Mouse (Mus musculus): ENCODE measurements around the gene Cdcp2.
A peak's percentile ranks its signal among the peaks of the same experiment; 100 is the strongest.

Gene Cdcp2

GRCm38 (mm10) chr4:107096841-107097373, at the start of gene Cdcp2:
Cdcp2 (plus strand) TSS chr4:107096891.
- DNase-seq (ENCODE audit: low read depth) = no peak

GRCm38 (mm10) chr4:107047806-107048205, 48.9 kb upstream of the Cdcp2 start:
- DNase-seq (ENCODE audit: low read depth) = peak; percentile 29

- DNase-seq (ENCODE audit: low read depth) = no peak
Measured at GRCm38 (mm10) chr4:107048568-107049162, 48.0 kb upstream of the Cdcp2 start.

GRCm38 (mm10) chr4:107051889-107052288, 44.8 kb upstream of the Cdcp2 start:
- DNase-seq (ENCODE audit: low read depth) = no peak

GRCm38 (mm10) chr4:107052962-107053553, 43.6 kb upstream of the Cdcp2 start:
- DNase-seq (ENCODE audit: low read depth) = peak; percentile 30

GRCm38 (mm10) chr4:107056088-107056487, 40.6 kb upstream of the Cdcp2 start:
- no peak for DNase-seq (ENCODE audit: low read depth)

- no peak for DNase-seq (ENCODE audit: low read depth)
Measured at GRCm38 (mm10) chr4:107058346-107058745, 38.3 kb upstream of the Cdcp2 start.

GRCm38 (mm10) chr4:107058781-107059180, 37.9 kb upstream of the Cdcp2 start:
- DNase-seq (ENCODE audit: low read depth) = no peak

- DNase-seq (ENCODE audit: low read depth) = no peak
Measured at GRCm38 (mm10) chr4:107061560-107061959, 35.1 kb upstream of the Cdcp2 start.

- DNase-seq (ENCODE audit: low read depth) = no peak
Measured at GRCm38 (mm10) chr4:107063214-107063613, 33.5 kb upstream of the Cdcp2 start.

GRCm38 (mm10) chr4:107064394-107065098, 32.1 kb upstream of the Cdcp2 start:
- DNase-seq (ENCODE audit: low read depth) = no peak

- peak; percentile 98 for DNase-seq (ENCODE audit: low read depth)
Measured at GRCm38 (mm10) chr4:107066252-107067124, 30.2 kb upstream of the Cdcp2 start, which contains the start of the genes Mrpl37 and Cyb5rl. Mrpl37 (minus strand) TSS chr4:107066868. Cyb5rl (plus strand) TSS chr4:107066988.

GRCm38 (mm10) chr4:107067151-107067840, 29.4 kb upstream of the Cdcp2 start:
- no peak for DNase-seq (ENCODE audit: low read depth)

GRCm38 (mm10) chr4:107072343-107072742, 24.3 kb upstream of the Cdcp2 start:
- DNase-seq (ENCODE audit: low read depth) = no peak

GRCm38 (mm10) chr4:107075456-107075855, 21.2 kb upstream of the Cdcp2 start:
- DNase-seq (ENCODE audit: low read depth) = no peak

GRCm38 (mm10) chr4:107078894-107079293, 17.8 kb upstream of the Cdcp2 start:
- peak; percentile 47 for DNase-seq (ENCODE audit: low read depth)

GRCm38 (mm10) chr4:107079716-107080115, 17.0 kb upstream of the Cdcp2 start:
- peak; percentile 70 for DNase-seq (ENCODE audit: low read depth)

- no peak for DNase-seq (ENCODE audit: low read depth)
Measured at GRCm38 (mm10) chr4:107082185-107082584, 14.5 kb upstream of the Cdcp2 start.

- no peak for DNase-seq (ENCODE audit: low read depth)
Measured at GRCm38 (mm10) chr4:107083126-107083525, 13.6 kb upstream of the Cdcp2 start.

GRCm38 (mm10) chr4:107084343-107084742, 12.3 kb upstream of the Cdcp2 start:
- DNase-seq (ENCODE audit: low read depth) = no peak

- peak; percentile 24 for DNase-seq (ENCODE audit: low read depth)
Measured at GRCm38 (mm10) chr4:107084858-107085257, 11.8 kb upstream of the Cdcp2 start.

Measured in NIH3T3 (cell line).